Mouse (Mus musculus): ENCODE results near the gene Prkca.

Gene Prkca

DNA sequence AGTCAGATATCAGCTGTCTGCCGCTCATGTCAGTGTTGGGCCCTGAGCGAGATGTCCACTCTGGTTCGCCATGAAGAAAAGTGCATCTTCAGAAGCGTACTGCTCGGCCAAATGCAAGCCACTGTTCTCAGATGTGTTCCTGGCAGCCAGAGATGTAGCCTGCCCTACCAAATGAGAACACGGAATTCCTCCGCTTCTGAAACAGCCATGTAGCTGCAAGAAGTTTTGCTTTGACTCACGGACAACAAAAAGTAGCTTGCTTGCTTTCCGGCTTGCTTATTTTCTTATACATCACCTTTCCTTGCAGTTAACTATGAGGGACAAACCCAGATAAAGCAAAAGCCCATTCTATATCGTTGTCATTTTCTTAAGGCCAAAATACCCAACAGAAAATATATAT is 129.9 kb downstream of the Prkca start:
- CTCF ChIA-PET, result no interaction called here

DNA sequence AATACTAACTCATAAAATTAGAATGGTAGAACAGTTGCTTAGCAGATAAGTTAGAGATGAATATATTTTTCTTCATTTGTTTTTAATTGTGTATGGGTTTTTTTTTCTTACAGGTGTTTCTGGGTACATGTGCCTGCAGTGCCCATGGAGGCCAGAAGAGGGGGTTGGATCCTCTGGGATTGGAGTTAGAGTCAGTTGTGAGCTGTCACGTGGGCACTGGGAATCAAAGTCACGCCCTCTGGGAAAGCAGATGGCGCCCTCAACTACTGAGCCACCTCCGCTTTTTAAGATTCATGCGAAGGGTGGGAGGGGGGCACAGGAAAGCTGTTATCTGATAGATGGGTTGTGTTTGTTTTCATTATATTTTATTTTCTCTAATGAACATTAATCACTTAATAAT is 131.1 kb downstream of the Prkca start:
- CTCF ChIA-PET, result no interaction called here

DNA sequence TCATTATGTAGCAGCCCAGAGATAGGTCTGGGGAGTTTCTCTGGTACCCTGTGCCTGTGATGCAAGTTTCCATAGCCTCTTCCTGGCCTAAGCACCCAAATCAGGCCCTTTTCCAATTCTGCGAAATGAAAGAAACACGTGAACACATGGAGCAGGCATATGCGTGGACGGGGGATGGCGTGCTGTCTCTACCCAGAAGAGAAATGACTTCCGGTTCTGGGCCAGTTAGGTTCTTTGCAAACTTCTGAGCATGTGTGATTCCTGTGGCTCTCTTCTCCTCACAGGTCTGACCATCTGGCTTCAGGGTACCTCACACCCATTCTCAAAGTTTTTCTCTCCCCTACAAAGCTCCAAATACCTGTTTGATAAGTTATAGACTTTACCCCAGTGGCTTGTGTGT is 131.7 kb downstream of the Prkca start:
- CTCF ChIA-PET, result interaction anchor here (1.0 kb wide), 1 partner anchor 119 kb away, joined by 3 read pairs; no protein-coding TSS in a partner anchor

DNA sequence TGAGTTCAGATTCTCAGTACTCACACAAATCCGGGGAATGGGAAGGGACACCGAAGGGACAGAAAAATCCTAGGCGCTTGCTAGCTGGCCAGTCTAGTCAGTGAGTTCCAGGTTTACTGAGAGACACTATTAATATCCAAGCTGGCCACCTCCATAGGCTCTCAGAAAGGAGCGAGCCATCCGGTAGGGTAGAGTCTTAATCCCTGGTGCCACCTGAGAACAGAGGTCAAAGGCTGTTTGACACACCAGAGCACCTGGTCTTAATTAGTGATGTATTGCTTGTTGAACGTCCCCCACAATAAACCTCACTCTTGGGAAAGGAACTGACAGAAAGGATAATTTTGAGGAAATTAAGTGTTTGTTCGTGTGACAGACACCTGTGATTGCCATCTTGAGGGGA is 133.0 kb downstream of the Prkca start:
- CTCF ChIA-PET, result interaction anchor here (0.6 kb wide), 1 partner anchor 508 kb away, joined by 4 read pairs; no protein-coding TSS in a partner anchor

- CTCF ChIA-PET, result no interaction called here
Observed at GRCm38 (mm10) chr11:108206602-108207001, 137.1 kb downstream of the Prkca start.

DNA sequence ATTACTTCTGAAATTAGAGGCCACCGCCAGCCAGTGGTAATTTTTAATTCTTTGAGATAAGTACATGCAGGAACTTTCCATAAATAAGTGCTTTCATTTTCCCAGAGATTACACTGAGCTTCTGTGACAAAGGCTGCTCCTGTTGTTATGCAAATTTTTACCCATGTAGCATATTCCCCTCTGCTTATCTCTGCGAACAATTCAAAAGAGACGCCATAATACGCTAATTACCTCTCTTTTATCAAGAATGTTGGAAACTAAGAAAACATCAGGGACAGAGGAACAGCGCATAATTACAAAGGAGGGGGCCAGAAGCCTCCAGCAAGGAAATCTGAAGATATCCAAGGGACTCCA is 138.9 kb downstream of the Prkca start:
- CTCF ChIA-PET, result no interaction called here

GRCm38 (mm10) chr11:108204202-108204894 is 139.4 kb downstream of the Prkca start:
- CTCF ChIA-PET, result no interaction called here

DNA sequence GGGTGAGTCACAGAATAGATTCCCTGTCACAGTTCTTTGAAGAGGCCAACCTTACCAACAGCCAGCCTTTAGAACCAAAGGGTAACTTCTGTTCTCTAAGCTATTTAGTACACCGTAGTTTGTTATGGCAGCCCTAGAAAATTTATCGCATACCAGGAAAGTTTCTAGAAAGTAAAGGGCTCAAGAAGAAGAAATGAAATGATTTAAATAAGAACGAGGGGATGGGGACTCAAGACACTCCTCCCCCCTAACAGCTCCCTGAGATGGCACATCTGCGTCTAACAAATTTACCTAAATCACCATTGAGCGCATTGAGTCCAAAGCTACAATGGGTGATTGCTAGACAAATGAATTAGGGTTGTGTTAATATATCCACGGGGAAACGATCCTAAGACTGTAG is 140.9 kb downstream of the Prkca start:
- CTCF ChIA-PET, result no interaction called here

- CTCF ChIA-PET, result no interaction called here
Observed at GRCm38 (mm10) chr11:108200679-108201586, 142.8 kb downstream of the Prkca start.

- CTCF ChIA-PET, result no interaction called here
Observed at GRCm38 (mm10) chr11:108199429-108199985, 144.2 kb downstream of the Prkca start.

DNA sequence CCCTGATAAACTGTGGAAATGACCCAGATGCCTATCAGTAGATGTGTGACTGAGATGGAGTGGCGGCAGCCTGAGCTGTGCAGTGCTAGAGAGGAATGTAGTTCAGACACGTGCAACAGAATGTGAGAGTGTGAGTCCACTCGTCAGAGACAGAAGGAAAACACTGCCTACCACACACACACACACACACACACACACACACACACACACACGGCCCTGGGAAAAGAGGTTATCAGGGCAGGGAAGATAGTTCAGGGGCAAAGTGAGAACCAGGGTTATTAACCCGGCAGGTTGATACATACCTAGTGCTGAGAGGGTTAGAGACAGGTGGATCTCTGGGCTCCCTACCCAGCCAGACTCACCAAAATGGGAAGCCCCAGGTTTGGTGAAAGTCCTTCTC is 145.1 kb downstream of the Prkca start:
- CTCF ChIA-PET, result no interaction called here

DNA sequence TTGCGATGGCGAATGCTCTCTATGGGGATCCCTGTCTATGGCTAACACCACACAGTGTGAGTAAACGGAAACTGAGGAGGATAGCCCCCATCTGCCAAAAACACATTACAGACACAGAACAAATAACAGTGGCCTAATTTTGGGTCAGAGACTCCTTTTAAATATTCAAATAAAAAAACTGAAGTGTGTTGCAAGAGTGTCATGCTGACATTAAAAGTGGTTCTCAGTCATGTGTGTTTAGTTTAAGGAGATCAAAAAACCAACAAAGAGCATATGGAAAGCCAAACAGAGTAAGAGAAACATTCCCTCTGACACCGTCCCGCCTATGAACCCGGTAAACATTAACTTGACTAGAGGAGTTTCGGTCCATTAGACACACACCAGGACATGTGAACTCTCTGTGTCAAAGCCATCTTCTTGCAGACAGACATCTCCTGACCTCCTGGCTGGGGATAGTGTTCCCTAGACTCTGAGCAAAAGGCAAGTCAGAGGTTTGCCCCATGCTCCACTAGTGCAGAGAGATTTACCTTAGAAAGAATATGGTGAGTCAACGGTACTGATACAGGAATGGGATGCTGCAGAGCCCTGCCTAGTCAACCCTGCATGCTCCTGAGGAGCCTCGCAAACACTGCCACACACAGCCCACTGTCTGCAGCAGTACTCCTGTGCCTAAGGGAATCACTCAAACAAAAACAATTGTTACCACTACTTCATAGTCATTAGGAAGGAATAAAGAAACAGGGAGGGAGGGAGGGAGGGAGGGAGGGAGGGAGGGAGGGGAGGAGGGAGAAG is 146.1 kb downstream of the Prkca start:
- CTCF ChIA-PET, result no interaction called here

DNA sequence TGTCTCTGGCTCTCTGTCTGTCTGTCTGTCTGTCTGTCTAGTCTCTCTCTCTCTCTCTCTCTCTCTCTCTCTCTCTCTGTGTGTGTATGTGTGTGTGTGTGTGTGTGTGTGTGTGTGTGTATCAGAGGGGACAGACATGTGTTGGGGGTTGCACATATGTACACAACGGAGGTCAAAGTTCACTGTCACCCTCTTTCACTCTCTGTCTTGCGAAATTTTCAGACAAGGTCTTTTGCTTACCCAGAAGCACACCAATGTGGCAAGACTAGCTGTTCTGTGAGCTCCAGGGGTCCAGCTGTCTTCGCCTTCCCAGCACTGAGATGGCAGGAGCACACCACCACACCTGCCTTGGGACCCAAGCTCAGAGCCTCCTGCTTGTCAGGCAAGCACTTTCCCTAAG is 146.9 kb downstream of the Prkca start:
- CTCF ChIA-PET, result no interaction called here

- CTCF ChIA-PET, result no interaction called here
Observed at GRCm38 (mm10) chr11:108190298-108190697, 153.4 kb downstream of the Prkca start.

- CTCF ChIA-PET, result no interaction called here
Observed at GRCm38 (mm10) chr11:108189362-108189761, 154.4 kb downstream of the Prkca start.

- CTCF ChIA-PET, result no interaction called here
Observed at GRCm38 (mm10) chr11:108182421-108182820, 161.3 kb downstream of the Prkca start.

DNA sequence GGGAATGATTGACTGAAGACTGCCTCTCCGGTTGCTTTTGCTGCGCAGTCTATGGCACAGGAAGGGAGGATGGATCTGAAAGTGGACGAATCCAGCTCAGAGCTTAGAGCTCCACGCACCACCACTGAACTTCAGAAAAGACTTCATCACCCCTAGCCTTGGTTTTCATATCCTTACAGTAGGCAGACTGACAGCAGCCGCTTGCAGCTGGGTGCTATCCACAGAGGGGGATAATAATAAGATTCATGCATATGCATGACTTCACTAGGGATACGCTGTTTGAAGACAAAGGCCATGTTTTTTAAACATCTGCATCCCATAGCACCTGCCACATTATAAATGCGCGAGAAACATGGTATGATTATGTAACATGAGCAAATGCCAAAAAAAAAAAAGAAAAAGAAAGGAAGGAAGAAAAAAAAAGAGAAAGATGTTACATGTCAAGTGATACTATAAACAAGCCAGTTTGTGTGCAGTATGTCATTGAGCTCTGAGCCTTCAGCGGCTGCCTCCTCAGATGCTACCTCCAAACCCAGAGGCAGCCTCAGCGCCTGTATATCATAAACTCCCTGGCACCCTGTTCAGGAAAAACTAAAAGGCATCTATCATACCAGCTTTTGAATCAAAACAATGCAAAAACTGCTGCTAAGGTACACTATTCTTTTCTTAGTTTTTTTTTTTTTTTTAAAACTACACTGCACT is 162.6 kb downstream of the Prkca start:
- CTCF ChIA-PET, result interaction anchor here (1.2 kb wide), 1 partner anchor 28 kb away, joined by 8 read pairs; no protein-coding TSS in a partner anchor

- CTCF ChIA-PET, result interaction anchor here (0.7 kb wide), 1 partner anchor 199 kb away, joined by 3 read pairs; no protein-coding TSS in a partner anchor
Observed at GRCm38 (mm10) chr11:108178802-108179201, 164.9 kb downstream of the Prkca start.

- CTCF ChIA-PET, result no interaction called here
Observed at GRCm38 (mm10) chr11:108178258-108178657, 165.5 kb downstream of the Prkca start.

DNA sequence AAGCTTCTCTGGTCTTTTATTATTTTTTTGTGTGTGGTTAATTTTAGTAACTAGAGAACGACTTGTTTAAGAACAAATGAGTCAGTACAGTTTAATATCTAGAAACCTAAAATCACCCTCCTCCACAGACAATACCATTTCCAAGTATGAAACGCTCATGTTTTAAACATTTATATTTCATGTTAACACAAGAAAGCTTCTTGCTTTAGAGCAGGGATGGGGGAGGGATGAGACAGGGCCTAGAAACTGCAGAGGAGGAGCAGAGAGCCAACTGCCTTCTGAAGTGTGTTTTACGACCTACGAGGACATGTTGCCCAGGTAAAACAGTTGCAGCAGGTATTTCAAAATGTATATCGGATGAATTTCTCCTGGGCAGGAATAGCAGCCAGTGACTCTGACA is 167.0 kb downstream of the Prkca start:
- CTCF ChIA-PET, result no interaction called here

DNA sequence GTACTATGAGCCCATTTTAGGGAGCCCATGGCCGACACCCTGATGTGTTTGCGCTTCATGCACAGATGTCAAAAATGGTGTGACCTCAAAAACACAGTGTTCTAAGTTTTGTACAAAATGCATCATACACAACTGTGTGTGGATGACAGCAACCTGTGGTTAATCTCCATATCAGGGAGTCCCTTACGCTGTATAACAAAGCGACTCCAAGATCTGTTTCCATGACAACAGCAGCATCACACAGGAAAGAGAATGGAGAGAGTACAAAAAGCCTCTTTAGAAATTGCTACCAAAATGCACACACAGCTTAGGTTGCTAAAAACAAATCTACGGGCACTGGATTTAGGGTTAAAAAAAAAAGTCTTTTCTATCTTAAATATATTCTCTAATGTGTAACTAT is 171.8 kb downstream of the Prkca start:
- CTCF ChIA-PET, result no interaction called here

Measured in spleen, embryonic (tissue).